ENCODE assay signal across 24 mouse cellular contexts in genomic region chr1:192085218-192085617, GRCm38 (mm10).
"Had no signal": no experiment of that assay in that cellular context is flagged by ENCODE, and none has a peak within 500 bp of the region (broad histone marks: within the 10 kb centered on the region; RNA-seq: fewer than 3 reads in every experiment).

No protein-coding gene starts in this region.

- H3K27me3 ChIP-seq: intestine, embryonic 15.5 days had no signal

- H3K4me2 ChIP-seq: heart, embryonic 12.5 days; hindbrain, embryonic 12.5 days; hindbrain, embryonic 14.5 days; intestine, embryonic 15.5 days; liver, embryonic 11.5 days had no signal

- H3K27ac ChIP-seq: gastrocnemius, adult 2 months; heart, adult 2 months; heart, embryonic 10.5 days; hindbrain, embryonic 10.5 days; hindbrain, embryonic 12.5 days; hindbrain, embryonic 14.5 days; intestine, embryonic 15.5 days; layer of hippocampus, adult 2 months; left cerebral cortex, adult 2 months had no signal

- DNase-seq: gastrocnemius, adult 2 months; gastrocnemius, postnatal 10 days; gastrocnemius, postnatal 25 days; heart, adult 2 months; heart, postnatal 10 days; heart, postnatal 4 days; kidney, adult 18-20 months; kidney, adult 8-10 months; kidney, postnatal 10 days; kidney, postnatal 25 days; kidney, postnatal 4 days; liver had no signal

- H3K4me3 ChIP-seq: gastrocnemius, adult 2 months; heart, adult 2 months; heart, embryonic 10.5 days; heart, embryonic 12.5 days; hindbrain, embryonic 10.5 days; hindbrain, embryonic 12.5 days; intestine, embryonic 15.5 days; layer of hippocampus, adult 2 months; left cerebral cortex, adult 2 months had no signal

- H3K9me3 ChIP-seq: hindbrain, embryonic 12.5 days; intestine, embryonic 15.5 days had no signal

- H3K9ac ChIP-seq: heart, embryonic 12.5 days; hindbrain, embryonic 12.5 days; hindbrain, embryonic 14.5 days; intestine, embryonic 15.5 days had no signal

- ATAC-seq: hindbrain, embryonic 16.5 days; inflammation-experienced regulatory T-cells, adult 6 months; intestine, embryonic 15.5 days; intestine, postnatal 0 days had no signal

- H3K4me1 ChIP-seq: hindbrain, embryonic 12.5 days had no signal

- H3K36me3 ChIP-seq: hindbrain, embryonic 10.5 days; hindbrain, embryonic 12.5 days; intestine, embryonic 15.5 days had no signal
